Mouse (Mus musculus) lung, postnatal 10 days (tissue): ENCODE results near the gene Rassf3.
A peak's percentile ranks its signal among the peaks of the same experiment; 100 is the strongest.

ENCODE experiments used
- DNase-seq: peaks from one replicate; pipeline ENCODE4 v3.0.0; 2021

Gene Rassf3

GRCm38 (mm10) chr10:121459124-121459853, 16.9 kb downstream of the Rassf3 start:
- no peak for DNase-seq

GRCm38 (mm10) chr10:121458408-121458807, 17.7 kb downstream of the Rassf3 start:
- DNase-seq: no peak

- no peak for DNase-seq
Measured at GRCm38 (mm10) chr10:121457381-121457780, 18.8 kb downstream of the Rassf3 start.

- no peak for DNase-seq
Measured at GRCm38 (mm10) chr10:121455517-121455916, 20.6 kb downstream of the Rassf3 start.

DNA sequence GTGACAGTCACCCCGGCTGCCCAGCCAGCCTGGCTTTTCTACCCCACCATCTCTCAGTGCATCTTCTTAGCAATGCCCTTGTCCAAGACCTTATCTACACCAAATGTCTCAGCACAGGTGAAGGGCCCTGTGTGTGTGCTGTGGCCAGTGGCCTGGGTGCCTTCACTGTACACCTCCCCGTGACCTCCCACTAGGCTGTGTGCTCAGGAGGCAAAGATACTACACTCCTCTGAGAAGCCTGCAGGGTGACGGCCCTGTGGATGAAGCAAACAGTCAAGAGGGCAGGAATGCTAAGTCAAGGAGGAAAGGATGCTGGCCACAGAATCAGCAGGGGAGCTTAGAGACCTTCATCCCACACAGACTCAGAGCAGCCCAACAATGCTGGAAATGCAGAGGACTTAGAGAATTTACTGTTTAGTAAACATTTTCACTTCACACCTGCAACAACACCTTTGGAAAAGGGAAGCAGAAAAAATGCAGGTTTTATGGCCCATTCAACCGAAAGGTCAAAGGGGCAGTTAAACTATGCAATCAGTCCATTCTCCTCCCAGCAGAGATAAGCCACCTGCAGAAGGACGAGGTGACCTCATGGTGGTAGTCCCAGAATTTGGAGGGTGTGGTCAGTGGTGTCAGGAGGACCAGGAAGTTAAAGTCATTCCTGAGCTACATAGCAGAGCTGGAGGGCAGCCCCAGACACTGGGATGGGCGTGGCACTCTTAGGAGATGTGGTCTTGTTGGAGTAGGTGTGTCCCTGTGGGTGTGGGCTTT, 21.3 kb downstream of the Rassf3 start:
- DNase-seq: no peak

DNA sequence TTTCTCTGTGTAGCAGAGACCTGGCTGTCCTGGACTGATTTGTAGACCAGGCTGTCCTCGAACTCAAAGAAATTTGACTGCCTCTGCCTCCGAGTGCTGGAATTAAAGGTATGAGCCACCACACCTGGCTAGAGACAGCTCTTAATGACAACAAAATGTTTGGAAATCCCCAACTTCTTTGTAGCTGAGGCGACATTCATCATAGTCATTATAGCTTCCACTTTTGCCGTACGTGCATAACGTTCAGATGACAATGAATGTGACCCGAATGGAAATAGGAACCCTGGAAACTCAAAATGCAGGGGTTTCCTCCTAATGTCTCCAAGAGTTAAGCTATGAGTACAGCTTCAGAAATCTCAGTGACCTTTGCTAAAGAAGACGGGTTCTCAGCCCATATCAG, 22.1 kb downstream of the Rassf3 start:
- no peak for DNase-seq

DNA sequence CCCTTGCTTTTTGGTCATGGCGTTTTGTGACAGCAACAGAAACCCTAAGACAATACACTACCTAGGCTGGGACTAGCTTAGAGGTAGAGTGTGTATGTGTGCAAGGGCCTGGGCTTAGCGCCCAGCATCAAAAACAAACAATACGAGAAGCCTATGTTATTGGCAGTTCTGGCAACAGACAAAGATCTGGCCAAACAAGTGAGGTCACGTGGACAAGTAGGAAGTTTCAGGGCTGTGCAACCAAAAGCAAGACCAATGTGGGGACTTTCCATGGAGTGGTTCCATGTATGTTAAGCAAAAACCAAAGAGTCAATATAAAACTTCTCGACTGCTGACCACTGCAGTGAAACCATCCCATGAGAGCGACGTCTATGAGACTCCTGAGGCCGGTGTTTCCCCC, 30.3 kb downstream of the Rassf3 start:
- no peak for DNase-seq

DNA sequence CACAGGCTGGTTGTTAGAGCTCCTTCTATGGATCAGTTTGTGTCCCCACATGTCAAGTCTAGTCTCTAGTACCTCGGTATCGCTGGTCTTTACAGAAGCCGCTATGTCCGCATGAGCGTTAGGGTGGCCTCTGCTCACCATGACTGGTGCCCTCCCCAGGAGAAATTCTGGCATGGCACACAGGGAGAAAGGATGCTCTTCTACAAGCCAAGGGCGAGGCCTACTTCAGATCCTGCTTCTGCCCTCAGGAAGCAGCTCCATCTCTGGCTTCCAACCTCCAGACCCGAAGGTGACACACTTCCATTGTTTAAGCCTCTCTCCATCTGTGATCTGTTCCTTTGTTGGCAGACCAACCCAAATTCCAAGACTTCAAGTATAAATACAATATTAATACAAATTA, 31.9 kb downstream of the Rassf3 start:
- no peak for DNase-seq

DNA sequence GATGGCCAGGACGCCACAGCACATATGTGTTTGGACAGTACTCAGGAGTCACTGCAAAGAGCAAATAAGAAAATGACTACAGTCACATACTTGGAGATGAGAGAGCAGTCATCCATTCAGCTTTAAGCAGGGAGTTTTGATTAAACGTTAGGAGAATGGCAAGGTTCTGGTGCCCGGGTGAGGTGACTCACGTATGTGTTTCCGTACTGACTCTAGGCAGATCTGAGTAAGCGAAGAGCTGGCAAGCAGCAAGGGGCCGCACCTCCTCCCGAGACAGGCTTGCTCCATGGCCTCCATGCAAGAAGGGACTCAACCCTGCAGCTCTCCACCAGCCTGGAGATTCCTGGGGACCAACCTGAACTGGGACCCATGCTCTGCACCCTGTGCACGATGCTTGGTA, 32.4 kb downstream of the Rassf3 start:
- no peak for DNase-seq

DNA sequence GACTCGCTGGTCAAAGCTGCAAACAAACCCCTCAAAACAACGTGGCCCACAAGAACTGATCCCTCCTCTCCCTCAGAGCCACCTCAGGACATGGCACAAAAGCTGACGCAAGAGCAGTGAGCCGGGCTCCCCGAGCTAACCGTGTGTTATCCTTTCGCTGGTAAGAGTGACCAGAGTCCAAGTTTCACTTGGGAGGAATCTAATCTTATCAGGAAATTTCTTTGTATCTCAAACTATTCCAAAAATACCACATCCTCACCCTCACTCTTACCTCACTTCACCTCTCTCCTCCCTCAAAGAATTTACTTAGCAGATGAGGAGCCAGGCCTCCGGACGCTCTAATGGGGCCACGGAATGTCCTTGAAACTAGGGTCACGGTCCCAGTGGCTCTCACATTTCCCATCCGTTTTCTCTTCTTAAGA, 36.8 kb downstream of the Rassf3 start:
- DNase-seq: no peak

DNA sequence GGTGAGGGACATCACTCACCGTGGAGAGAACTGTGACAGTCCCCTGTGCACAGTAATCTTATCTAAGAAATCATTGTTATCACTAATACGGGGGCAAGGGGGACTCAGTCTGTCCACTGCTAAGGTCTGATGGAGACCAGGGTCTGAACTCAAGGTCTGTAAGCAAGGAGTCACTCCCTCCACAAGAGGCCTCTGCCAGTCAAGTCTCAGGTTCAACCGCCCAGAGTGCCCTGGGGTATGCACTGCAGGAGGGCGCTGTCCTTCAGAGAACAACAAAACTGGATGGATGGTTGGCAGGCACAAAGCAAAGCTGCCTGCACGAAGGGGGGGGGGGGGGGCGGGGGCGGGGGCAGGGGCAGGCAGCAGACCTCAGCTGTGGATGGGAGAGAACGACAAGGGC, 38.0 kb downstream of the Rassf3 start:
- no peak for DNase-seq

GRCm38 (mm10) chr10:121436693-121437092, 39.5 kb downstream of the Rassf3 start:
- no peak for DNase-seq

GRCm38 (mm10) chr10:121436258-121436645, 39.9 kb downstream of the Rassf3 start:
- no peak for DNase-seq

GRCm38 (mm10) chr10:121435546-121436257, 40.4 kb downstream of the Rassf3 start:
- DNase-seq: no peak

DNA sequence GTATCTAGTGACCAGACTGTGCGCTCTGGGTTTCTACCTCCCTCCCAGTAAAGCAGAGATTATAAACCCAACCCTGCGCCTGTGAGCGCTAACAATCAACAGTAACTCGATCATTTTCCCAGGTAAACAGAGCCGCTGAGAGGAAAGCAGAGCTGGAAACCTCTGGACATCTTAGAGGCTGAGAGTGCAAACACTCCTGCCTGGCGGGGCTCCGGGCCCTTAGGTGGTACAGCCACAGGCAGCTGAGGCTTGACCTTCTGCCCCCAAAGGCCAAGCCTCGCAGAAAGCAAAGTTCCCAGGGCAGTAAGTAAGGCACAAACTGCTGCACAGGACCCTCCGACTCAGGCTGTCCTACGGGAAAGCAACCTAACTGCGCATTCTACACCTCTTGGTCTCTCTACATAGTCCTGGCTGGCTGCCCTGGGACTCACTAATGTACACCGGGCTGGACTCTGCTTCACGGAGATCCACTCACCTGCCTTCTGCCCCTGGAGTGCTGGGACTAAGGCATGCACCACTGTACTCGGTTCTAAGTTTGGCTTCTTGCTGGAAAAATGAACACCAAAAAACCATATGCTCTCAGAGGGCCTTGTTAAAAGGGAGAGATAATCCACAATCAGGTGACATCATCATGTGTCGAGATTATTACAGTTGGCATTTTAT, 41.6 kb downstream of the Rassf3 start:
- no peak for DNase-seq

GRCm38 (mm10) chr10:121432635-121433280, 43.4 kb downstream of the Rassf3 start:
- DNase-seq: no peak

DNA sequence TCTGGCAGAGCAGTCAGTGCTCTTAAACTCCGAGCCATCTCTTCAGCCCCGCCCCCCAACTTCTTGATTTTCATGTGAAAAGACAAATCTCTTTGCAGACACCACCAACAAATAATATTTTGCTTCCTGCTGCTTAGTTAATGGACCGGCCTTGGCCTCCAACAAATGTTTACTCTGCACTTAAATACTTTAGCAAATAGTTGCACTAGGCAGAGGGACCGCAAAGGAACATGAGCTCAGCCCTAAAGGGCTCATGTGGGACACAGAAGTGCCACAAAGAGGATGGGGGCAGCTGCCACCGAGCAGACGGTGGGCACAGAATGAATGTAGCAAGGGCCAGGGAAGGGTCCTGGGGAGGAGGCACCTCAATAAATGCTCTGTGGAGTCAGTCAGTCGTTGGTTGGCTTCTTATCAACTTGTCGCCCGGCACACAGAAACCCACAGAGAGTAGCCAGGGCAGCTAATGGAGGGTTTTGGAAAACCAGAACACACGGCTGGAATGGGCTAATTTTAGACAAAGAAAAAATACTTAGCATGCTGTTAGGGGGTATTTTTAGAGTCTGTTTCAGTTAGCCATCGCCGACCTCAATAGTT, 44.0 kb downstream of the Rassf3 start:
- DNase-seq: peak; percentile 85

DNA sequence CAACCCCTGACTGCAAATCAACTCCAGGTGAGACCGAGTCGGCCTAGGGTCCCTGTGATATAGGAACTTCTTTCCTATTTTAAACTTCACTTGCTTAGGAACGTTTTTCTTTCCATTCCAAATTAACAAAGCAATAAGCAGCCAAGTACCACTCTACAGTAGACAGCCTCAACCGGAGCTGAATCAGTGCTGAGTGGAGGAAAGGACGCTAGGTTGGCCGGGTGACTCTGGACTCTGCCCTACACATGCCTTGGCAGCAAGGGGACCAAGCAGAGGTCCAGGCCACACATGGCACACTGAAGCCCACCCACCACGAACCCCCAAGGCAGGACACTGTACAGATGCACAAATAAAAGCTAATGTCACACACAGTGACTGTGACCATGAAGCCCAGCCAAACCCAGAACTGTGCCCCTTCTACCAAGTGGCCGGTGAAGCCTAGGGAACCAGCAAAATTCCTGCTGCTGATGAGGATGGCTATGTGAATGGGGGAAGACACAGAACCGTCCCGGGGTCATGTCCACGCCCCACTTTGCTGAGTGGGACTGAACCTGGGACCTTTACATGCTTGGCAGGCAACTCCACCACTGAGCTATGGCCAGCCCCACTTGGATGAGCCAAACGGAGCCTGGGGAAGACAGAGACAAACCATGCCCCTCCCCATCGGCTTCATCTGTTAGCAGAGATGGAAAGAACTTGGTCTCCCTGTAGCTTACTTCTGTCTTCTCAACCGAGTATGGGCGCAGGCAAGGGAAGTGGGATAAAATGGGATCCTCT, 45.2 kb downstream of the Rassf3 start:
- no peak for DNase-seq

GRCm38 (mm10) chr10:121429981-121430682, 46.0 kb downstream of the Rassf3 start:
- DNase-seq: peak; percentile 56

- no peak for DNase-seq
Measured at GRCm38 (mm10) chr10:121429581-121429980, 46.6 kb downstream of the Rassf3 start.

DNA sequence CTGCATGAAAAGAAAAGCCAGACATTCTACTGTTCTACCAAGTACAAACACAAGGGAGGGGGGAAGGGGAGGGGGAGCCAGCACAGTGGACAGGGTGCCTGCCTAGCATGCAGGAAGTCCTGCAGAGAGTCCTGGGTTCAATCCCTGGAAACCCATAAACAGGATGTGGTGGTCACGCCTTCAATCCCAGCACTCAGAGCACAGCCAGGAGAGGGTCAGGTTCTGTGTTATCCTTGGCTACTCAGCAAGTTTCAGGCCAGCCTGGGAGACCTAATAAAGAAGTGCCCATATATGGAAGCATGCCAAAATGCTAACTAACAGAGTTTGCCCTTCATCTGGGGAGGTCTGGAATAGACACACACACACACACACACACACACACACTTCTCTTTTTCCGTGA, 47.1 kb downstream of the Rassf3 start:
- peak; percentile 73 for DNase-seq
